5 mouse cellular contexts compared by ENCODE assay signal in the genomic region with DNA sequence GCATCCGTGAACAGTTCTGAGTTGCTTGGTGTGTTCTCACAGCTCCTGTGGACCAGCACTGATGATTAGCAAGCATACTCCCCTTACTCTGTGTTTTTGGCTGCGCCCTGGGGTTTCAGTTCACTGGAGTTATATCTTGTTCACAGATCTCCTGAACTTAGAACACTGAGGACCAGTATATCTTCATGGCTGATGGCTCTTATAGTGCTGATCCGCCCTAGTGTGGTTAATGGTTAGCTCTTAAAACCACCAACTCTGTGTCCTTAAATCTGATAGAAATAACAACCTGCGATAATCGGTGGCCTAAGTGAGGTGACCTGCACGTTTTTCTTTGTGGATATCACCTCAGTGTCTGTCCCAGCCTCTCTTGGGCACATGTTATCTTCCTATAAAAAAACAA.
"Had no signal": no experiment of that assay in that cellular context is flagged by ENCODE, and none has a peak within 500 bp of the region (broad histone marks: within the 10 kb centered on the region; RNA-seq: fewer than 3 reads in every experiment).

No protein-coding gene starts in this region.

- DNase-seq: left cerebral cortex, postnatal 4 days; lung, adult 2 months; lung, postnatal 36 days; right cerebral cortex, postnatal 14 days; thymus, postnatal 36 days had no signal
